Mouse (Mus musculus): ENCODE results near the gene E030025P04Rik. TPM values are rescaled to one million over a fixed set of nuclear protein-coding genes. Genes with fewer than 3 reads are reported as not detected.

E030025P04Rik gene
- polyA plus RNA-seq, 1 experiment from 2014 or later, result not detected

GRCm38 (mm10) chr11:109107518-109108205 lies 36.5 kb downstream of the E030025P04Rik start:
- peak; percentile 41 for ATAC-seq (ENCODE audit: low FRiP score, low TSS enrichment)
- no peak overlapping the region for H3K4me3 ChIP-seq (ENCODE audit: low read length)
- H3K9me3 ChIP-seq (ENCODE audit: control insufficient read depth, low read length), result no peaks in the 10 kb centered on the region
- no peak overlapping the region for H3K27ac ChIP-seq (ENCODE audit: low read depth, low read length)
- H3K4me2 ChIP-seq (replicated peaks; ENCODE audit: low read depth, low read length), result no peak overlapping the region
- no peaks in the 10 kb centered on the region for H3K36me3 ChIP-seq (ENCODE audit: control insufficient read depth, insufficient read depth, low read length)
- no peaks in the 10 kb centered on the region for H3K27me3 ChIP-seq (ENCODE audit: control insufficient read depth, insufficient read depth, low read length)
- 22% methylated on average over 11 of the region's 11 CpGs for WGBS
- no peak overlapping the region for H3K9ac ChIP-seq (ENCODE audit: low read depth, low read length)
- H3K4me1 ChIP-seq (ENCODE audit: control insufficient read depth, insufficient read depth, low read length), result peaks cover 4% of the 10 kb centered on the region; the same call in 1 of the 2 replicates

- 12% methylated on average over 8 of the region's 8 CpGs for WGBS
- Histone ChIP-seq H3K36me3 (ENCODE audit: control insufficient read depth, insufficient read depth, low read length) (no peaks in the 10 kb centered on the region), H3K4me2 (replicated peaks; ENCODE audit: low read depth, low read length) (no peak overlapping the region), H3K9ac (ENCODE audit: low read depth, low read length) (no peak overlapping the region), H3K4me1 (ENCODE audit: control insufficient read depth, insufficient read depth, low read length) (peaks cover 4% of the 10 kb centered on the region; the same call in 1 of the 2 replicates), H3K4me3 (ENCODE audit: low read length) (no peak overlapping the region), H3K27me3 (ENCODE audit: control insufficient read depth, insufficient read depth, low read length) (no peaks in the 10 kb centered on the region), H3K27ac (ENCODE audit: low read depth, low read length) (no peak overlapping the region), H3K9me3 (ENCODE audit: control insufficient read depth, low read length) (no peaks in the 10 kb centered on the region)
- 0 out of 2 replicates have a peak, but pooled peaks have one; percentile 52 for ATAC-seq (ENCODE audit: low FRiP score, low TSS enrichment)
Observed at GRCm38 (mm10) chr11:109106751-109107150, 37.4 kb downstream of the E030025P04Rik start.

GRCm38 (mm10) chr11:109106181-109106580 lies 38.0 kb downstream of the E030025P04Rik start:
- no peak for ATAC-seq (ENCODE audit: low FRiP score, low TSS enrichment)
- 19% methylated on average over 5 of the region's 5 CpGs for WGBS
- H3K9ac ChIP-seq (ENCODE audit: low read depth, low read length), result no peak overlapping the region
- H3K36me3 ChIP-seq (ENCODE audit: control insufficient read depth, insufficient read depth, low read length), result no peaks in the 10 kb centered on the region
- H3K9me3 ChIP-seq (ENCODE audit: control insufficient read depth, low read length), result no peaks in the 10 kb centered on the region
- no peak overlapping the region for H3K4me2 ChIP-seq (replicated peaks; ENCODE audit: low read depth, low read length)
- peaks cover 4% of the 10 kb centered on the region; the same call in 1 of the 2 replicates for H3K4me1 ChIP-seq (ENCODE audit: control insufficient read depth, insufficient read depth, low read length)
- H3K27ac ChIP-seq (ENCODE audit: low read depth, low read length), result no peak overlapping the region
- H3K4me3 ChIP-seq (ENCODE audit: low read length), result no peak overlapping the region
- no peaks in the 10 kb centered on the region for H3K27me3 ChIP-seq (ENCODE audit: control insufficient read depth, insufficient read depth, low read length)

GRCm38 (mm10) chr11:109103386-109103785 lies 40.8 kb downstream of the E030025P04Rik start:
- no peak for ATAC-seq (ENCODE audit: low FRiP score, low TSS enrichment)
- peaks cover 4% of the 10 kb centered on the region; the same call in 1 of the 2 replicates for H3K4me1 ChIP-seq (ENCODE audit: control insufficient read depth, insufficient read depth, low read length)

DNA sequence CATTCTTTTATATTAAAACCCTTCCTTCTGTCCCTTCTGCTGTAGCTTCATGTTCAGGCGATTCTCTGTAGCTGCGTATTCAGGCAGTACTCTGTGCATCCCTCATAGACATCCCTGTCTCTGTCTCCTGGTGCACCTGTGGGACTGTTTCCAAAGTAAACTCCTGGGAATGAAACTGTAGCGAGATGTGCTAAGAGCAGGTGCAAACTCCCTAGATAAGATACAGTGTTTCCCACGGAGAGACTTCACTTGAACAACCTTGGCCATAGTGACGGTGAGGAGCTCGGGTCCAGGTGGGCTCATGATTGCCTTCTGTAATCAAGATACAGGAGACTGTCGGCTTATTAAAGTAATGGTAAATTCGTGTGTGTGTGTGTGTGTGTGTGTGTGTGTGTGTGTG lies 41.5 kb downstream of the E030025P04Rik start:
- no peak overlapping the region for H3K4me3 ChIP-seq (ENCODE audit: low read length)
- H3K9ac ChIP-seq (ENCODE audit: low read depth, low read length), result no peak overlapping the region
- no peak overlapping the region for H3K27ac ChIP-seq (ENCODE audit: low read depth, low read length)
- H3K4me1 ChIP-seq (ENCODE audit: control insufficient read depth, insufficient read depth, low read length), result peaks cover 7% of the 10 kb centered on the region; the same call in 1 of the 2 replicates
- H3K27me3 ChIP-seq (ENCODE audit: control insufficient read depth, insufficient read depth, low read length), result no peaks in the 10 kb centered on the region
- no peak overlapping the region for H3K4me2 ChIP-seq (replicated peaks; ENCODE audit: low read depth, low read length)
- H3K36me3 ChIP-seq (ENCODE audit: control insufficient read depth, insufficient read depth, low read length), result no peaks in the 10 kb centered on the region
- H3K9me3 ChIP-seq (ENCODE audit: control insufficient read depth, low read length), result no peaks in the 10 kb centered on the region
- ATAC-seq (ENCODE audit: low FRiP score, low TSS enrichment), result no peak
- 91% methylated on average over 8 of the region's 8 CpGs for WGBS

More at GRCm38 (mm10) chr11:109103386-109103785, 40.8 kb downstream of the E030025P04Rik start:
- 93% methylated on average over 3 of the region's 3 CpGs for WGBS
- no peak overlapping the region for H3K9ac ChIP-seq (ENCODE audit: low read depth, low read length)
- no peaks in the 10 kb centered on the region for H3K9me3 ChIP-seq (ENCODE audit: control insufficient read depth, low read length)
- no peaks in the 10 kb centered on the region for H3K36me3 ChIP-seq (ENCODE audit: control insufficient read depth, insufficient read depth, low read length)
- no peak overlapping the region for H3K4me3 ChIP-seq (ENCODE audit: low read length)
- no peaks in the 10 kb centered on the region for H3K27me3 ChIP-seq (ENCODE audit: control insufficient read depth, insufficient read depth, low read length)
- H3K4me2 ChIP-seq (replicated peaks; ENCODE audit: low read depth, low read length), result no peak overlapping the region
- H3K27ac ChIP-seq (ENCODE audit: low read depth, low read length), result no peak overlapping the region

- H3K4me3 ChIP-seq (ENCODE audit: low read length), result no peak overlapping the region
- no peak overlapping the region for H3K4me2 ChIP-seq (replicated peaks; ENCODE audit: low read depth, low read length)
- H3K27ac ChIP-seq (ENCODE audit: low read depth, low read length), result no peak overlapping the region
- 88% methylated on average over 6 of the region's 6 CpGs for WGBS
- no peak for ATAC-seq (ENCODE audit: low FRiP score, low TSS enrichment)
- no peak overlapping the region for H3K9ac ChIP-seq (ENCODE audit: low read depth, low read length)
- H3K36me3 ChIP-seq (ENCODE audit: control insufficient read depth, insufficient read depth, low read length), result no peaks in the 10 kb centered on the region
- no peaks in the 10 kb centered on the region for H3K9me3 ChIP-seq (ENCODE audit: control insufficient read depth, low read length)
- no peaks in the 10 kb centered on the region for H3K27me3 ChIP-seq (ENCODE audit: control insufficient read depth, insufficient read depth, low read length)
- peaks cover 9% of the 10 kb centered on the region; the same call in 1 of the 2 replicates for H3K4me1 ChIP-seq (ENCODE audit: control insufficient read depth, insufficient read depth, low read length)
Observed at GRCm38 (mm10) chr11:109100266-109100665, 43.9 kb downstream of the E030025P04Rik start.

- Histone ChIP-seq H3K4me2 (replicated peaks; ENCODE audit: low read depth, low read length) (no peak overlapping the region), H3K4me1 (ENCODE audit: control insufficient read depth, insufficient read depth, low read length) (peaks cover 4% of the 10 kb centered on the region; the same call in 1 of the 2 replicates), H3K9me3 (ENCODE audit: control insufficient read depth, low read length) (no peaks in the 10 kb centered on the region), H3K9ac (ENCODE audit: low read depth, low read length) (no peak overlapping the region), H3K4me3 (ENCODE audit: low read length) (no peak overlapping the region), H3K36me3 (ENCODE audit: control insufficient read depth, insufficient read depth, low read length) (no peaks in the 10 kb centered on the region), H3K27ac (ENCODE audit: low read depth, low read length) (no peak overlapping the region), H3K27me3 (ENCODE audit: control insufficient read depth, insufficient read depth, low read length) (no peaks in the 10 kb centered on the region)
- no peak for ATAC-seq (ENCODE audit: low FRiP score, low TSS enrichment)
- WGBS, result 43% methylated on average over 5 of the region's 5 CpGs
Observed at GRCm38 (mm10) chr11:109091821-109092220, 52.3 kb downstream of the E030025P04Rik start.

Other genes starting within 250 kb of the E030025P04Rik start
- 8.0 and 11.5 TPM in 2 replicates for gene Axin2, start 224.0 kb downstream of the E030025P04Rik start, polyA plus RNA-seq (2014; fragmentation: Nextera tagmentation; extraction: Ambion mirVana)
- gene Rgs9, start 153.8 kb upstream of the E030025P04Rik start, polyA plus RNA-seq (2014; fragmentation: Nextera tagmentation; extraction: Ambion mirVana), result 1.4 and 2.3 TPM in 2 replicates
- 19.0 and 31.0 TPM in 2 replicates for gene Gna13, start 218.5 kb upstream of the E030025P04Rik start, polyA plus RNA-seq (2014; fragmentation: Nextera tagmentation; extraction: Ambion mirVana)